Mouse (Mus musculus): ENCODE data around the gene Dennd1a. TPM values are rescaled to one million over a fixed set of nuclear protein-coding genes. Genes with fewer than 3 reads are reported as not detected.
A peak's percentile ranks its signal among the peaks of the same experiment; 100 is the strongest.

The Dennd1a gene
- polyA plus RNA-seq, 1 experiment from 2014 or later, result 11.5 TPM

- no peak for DNase-seq
- Histone ChIP-seq H3K4me1 (ENCODE audit: insufficient read depth) (0 out of 2 replicates have a peak, but pooled peaks cover 4% of the 10 kb centered on the region), H3K36me3 (ENCODE audit: insufficient read depth) (no peaks in the 10 kb centered on the region), H3K4me3 (ENCODE audit: low read depth, low read length) (no peak overlapping the region), H3K27ac (ENCODE audit: low read depth) (no peak overlapping the region), H3K4me2 (no peak overlapping the region), H3K27me3 (ENCODE audit: insufficient read depth, low read length) (peaks cover 20% of the 10 kb centered on the region), H3K9me3 (ENCODE audit: low read depth, low read length) (no peaks in the 10 kb centered on the region), H3K9ac (no peak overlapping the region)
- WGBS, result 88% methylated on average over 14 of the region's 14 CpGs
- no peak for TF ChIP-seq CTCF (IDR thresholded peaks at IDR 0.05; ENCODE audit: low read depth)
- no peak for ATAC-seq (ENCODE audit: insufficient read depth)
Observed at GRCm38 (mm10) chr2:37790738-37791137, 496.5 kb downstream of the Dennd1a start.

GRCm38 (mm10) chr2:37789995-37790394 lies 497.2 kb downstream of the Dennd1a start:
- Histone ChIP-seq H3K4me2 (no peak overlapping the region), H3K4me1 (ENCODE audit: insufficient read depth) (0 out of 2 replicates have a peak, but pooled peaks cover 4% of the 10 kb centered on the region), H3K9ac (no peak overlapping the region), H3K4me3 (ENCODE audit: low read depth, low read length) (no peak overlapping the region), H3K9me3 (ENCODE audit: low read depth, low read length) (no peaks in the 10 kb centered on the region), H3K27me3 (ENCODE audit: insufficient read depth, low read length) (peaks cover 20% of the 10 kb centered on the region), H3K27ac (ENCODE audit: low read depth) (no peak overlapping the region), H3K36me3 (ENCODE audit: insufficient read depth) (no peaks in the 10 kb centered on the region)
- 84% methylated on average over 10 of the region's 10 CpGs for WGBS
- TF ChIP-seq CTCF (IDR thresholded peaks at IDR 0.05; ENCODE audit: low read depth), result no peak
- no peak for DNase-seq
- no peak for ATAC-seq (ENCODE audit: insufficient read depth)

GRCm38 (mm10) chr2:37789029-37789428 lies 498.2 kb downstream of the Dennd1a start:
- H3K9ac ChIP-seq, result no peak overlapping the region
- no peaks in the 10 kb centered on the region for H3K36me3 ChIP-seq (ENCODE audit: insufficient read depth)
- H3K27me3 ChIP-seq (ENCODE audit: insufficient read depth, low read length), result peaks cover 15% of the 10 kb centered on the region
- ATAC-seq (ENCODE audit: insufficient read depth) (0 out of 2 replicates have a peak, but pooled peaks have one; percentile 1), DNase-seq (no peak)
- TF ChIP-seq CTCF (IDR thresholded peaks at IDR 0.05; ENCODE audit: low read depth), result no peak
- H3K4me3 ChIP-seq (ENCODE audit: low read depth, low read length), result no peak overlapping the region
- H3K4me2 ChIP-seq, result no peak overlapping the region
- no peaks in the 10 kb centered on the region for H3K9me3 ChIP-seq (ENCODE audit: low read depth, low read length)
- 0 out of 2 replicates have a peak, but pooled peaks cover 4% of the 10 kb centered on the region for H3K4me1 ChIP-seq (ENCODE audit: insufficient read depth)
- H3K27ac ChIP-seq (ENCODE audit: low read depth), result peak overlapping the region; percentile 26; the same call in 1 of the 2 replicates
- WGBS, result 75% methylated on average over 5 of the region's 5 CpGs

GRCm38 (mm10) chr2:37788176-37788962 lies 498.8 kb downstream of the Dennd1a start:
- DNase-seq, result peak; percentile 59
- Histone ChIP-seq H3K27ac (ENCODE audit: low read depth) (peak overlapping the region; percentile 26; the same call in 1 of the 2 replicates), H3K9me3 (ENCODE audit: low read depth, low read length) (no peaks in the 10 kb centered on the region), H3K9ac (no peak overlapping the region), H3K4me2 (no peak overlapping the region), H3K4me3 (ENCODE audit: low read depth, low read length) (no peak overlapping the region), H3K4me1 (ENCODE audit: insufficient read depth) (0 out of 2 replicates have a peak, but pooled peaks cover 4% of the 10 kb centered on the region), H3K27me3 (ENCODE audit: insufficient read depth, low read length) (peaks cover 10% of the 10 kb centered on the region), H3K36me3 (ENCODE audit: insufficient read depth) (no peaks in the 10 kb centered on the region)
- peak; percentile 17; the same call in 1 of the 2 replicates for TF ChIP-seq CTCF (IDR thresholded peaks at IDR 0.05; ENCODE audit: low read depth)
- ATAC-seq (ENCODE audit: insufficient read depth), result peak; percentile 47; the same call in 1 of the 2 replicates
- WGBS, result 52% methylated on average over 7 of the region's 7 CpGs

- Histone ChIP-seq H3K4me1 (ENCODE audit: insufficient read depth) (0 out of 2 replicates have a peak, but pooled peaks cover 4% of the 10 kb centered on the region), H3K4me3 (ENCODE audit: low read depth, low read length) (peak overlapping the region; percentile 38), H3K9me3 (ENCODE audit: low read depth, low read length) (no peaks in the 10 kb centered on the region), H3K36me3 (ENCODE audit: insufficient read depth) (no peaks in the 10 kb centered on the region), H3K9ac (peak overlapping the region; percentile 16; the same call in 1 of the 2 replicates), H3K4me2 (peak overlapping the region; percentile 75), H3K27me3 (ENCODE audit: insufficient read depth, low read length) (no peaks in the 10 kb centered on the region), H3K27ac (ENCODE audit: low read depth) (no peak overlapping the region)
- ATAC-seq (ENCODE audit: insufficient read depth), result no peak
- 9% methylated on average over 50 of the region's 52 CpGs for WGBS
- no peak for TF ChIP-seq CTCF (IDR thresholded peaks at IDR 0.05; ENCODE audit: low read depth)
- DNase-seq, result peak; percentile 46
Observed at GRCm38 (mm10) chr2:37786461-37786860, 500.7 kb downstream of the Dennd1a start.

GRCm38 (mm10) chr2:37784473-37784872 lies 502.7 kb downstream of the Dennd1a start:
- no peak overlapping the region for H3K4me3 ChIP-seq (ENCODE audit: low read depth, low read length)
- H3K9ac ChIP-seq, result no peak overlapping the region
- no peak overlapping the region for H3K27ac ChIP-seq (ENCODE audit: low read depth)
- no peak for ATAC-seq (ENCODE audit: insufficient read depth)
- no peak for DNase-seq
- H3K4me1 ChIP-seq (ENCODE audit: insufficient read depth), result 0 out of 2 replicates have a peak, but pooled peaks cover 4% of the 10 kb centered on the region
- no peaks in the 10 kb centered on the region for H3K36me3 ChIP-seq (ENCODE audit: insufficient read depth)
- no peaks in the 10 kb centered on the region for H3K9me3 ChIP-seq (ENCODE audit: low read depth, low read length)
- TF ChIP-seq CTCF (IDR thresholded peaks at IDR 0.05; ENCODE audit: low read depth), result no peak
- H3K4me2 ChIP-seq, result no peak overlapping the region
- WGBS, result 56% methylated on average over 5 of the region's 5 CpGs
- no peaks in the 10 kb centered on the region for H3K27me3 ChIP-seq (ENCODE audit: insufficient read depth, low read length)

GRCm38 (mm10) chr2:37782002-37782401 lies 505.2 kb downstream of the Dennd1a start:
- Histone ChIP-seq H3K36me3 (ENCODE audit: insufficient read depth) (no peaks in the 10 kb centered on the region), H3K9me3 (ENCODE audit: low read depth, low read length) (no peaks in the 10 kb centered on the region), H3K4me1 (ENCODE audit: insufficient read depth) (no peaks in the 10 kb centered on the region), H3K27ac (ENCODE audit: low read depth) (no peak overlapping the region), H3K9ac (no peak overlapping the region), H3K4me2 (no peak overlapping the region), H3K27me3 (ENCODE audit: insufficient read depth, low read length) (no peaks in the 10 kb centered on the region), H3K4me3 (ENCODE audit: low read depth, low read length) (no peak overlapping the region)
- DNase-seq (no peak), ATAC-seq (ENCODE audit: insufficient read depth) (no peak)
- no peak for TF ChIP-seq CTCF (IDR thresholded peaks at IDR 0.05; ENCODE audit: low read depth)
- 16% methylated on average over 7 of the region's 7 CpGs for WGBS
